18 mouse cellular contexts compared by ENCODE assay signal in genomic region chr8:106133526-106133925, GRCm38 (mm10). TPM values are rescaled to one million over a fixed set of nuclear protein-coding genes. Genes with fewer than 3 reads are reported as not detected.
DNase-seq lines count a peak whose midpoint lies in the region; ATAC-seq and TF ChIP-seq lines count a peak whose summit lies in the region.
"Had no signal": no experiment of that assay in that cellular context is flagged by ENCODE, and none has a peak within 500 bp of the region (broad histone marks: within the 10 kb centered on the region; RNA-seq: fewer than 3 reads in every experiment).

No protein-coding gene starts in this region.

- no peaks in the 10 kb centered on the region for H3K9me3 ChIP-seq in stomach, postnatal 0 days (ENCODE audit: control insufficient read depth, low read length)
- H3K9me3 ChIP-seq in forebrain, embryonic 14.5 days (replicated peaks; ENCODE audit: control insufficient read depth, low read length), result no peaks in the 10 kb centered on the region
- H3K9me3 ChIP-seq: hindbrain, embryonic 15.5 days had no signal

- 54% methylated on average over 13 of the region's 13 CpGs for WGBS in stomach, postnatal 0 days
- 74% methylated on average over 13 of the region's 13 CpGs for WGBS in forebrain, embryonic 14.5 days

- no peak overlapping the region for H3K4me3 ChIP-seq in stomach, postnatal 0 days (ENCODE audit: low read depth, low read length)
- no peak overlapping the region for H3K4me3 ChIP-seq in forebrain, embryonic 14.5 days (ENCODE audit: low read depth, low read length)
- H3K4me3 ChIP-seq: hindbrain, embryonic 15.5 days; myocyte had no signal

- H3K27ac ChIP-seq in stomach, postnatal 0 days (replicated peaks), result peak overlapping the region; percentile 95; the same call in 1 of the 2 replicates
- no peak overlapping the region for H3K27ac ChIP-seq in forebrain, embryonic 14.5 days (ENCODE audit: low read depth, low read length)
- H3K27ac ChIP-seq: hindbrain, embryonic 15.5 days had no signal

- H3K36me3 ChIP-seq in stomach, postnatal 0 days (ENCODE audit: control insufficient read depth, insufficient read depth, low read length), result peaks cover 15% of the 10 kb centered on the region
- H3K36me3 ChIP-seq in forebrain, embryonic 14.5 days (ENCODE audit: control insufficient read depth, insufficient read depth, low read length), result peaks cover 41% of the 10 kb centered on the region

- no peaks in the 10 kb centered on the region for H3K4me1 ChIP-seq in stomach, postnatal 0 days (replicated peaks; ENCODE audit: control insufficient read depth, insufficient read depth)
- H3K4me1 ChIP-seq in forebrain, embryonic 14.5 days (ENCODE audit: control insufficient read depth, insufficient read depth, low read length), result peaks cover 11% of the 10 kb centered on the region

- H3K9ac ChIP-seq in stomach, postnatal 0 days (ENCODE audit: low read length), result no peak overlapping the region
- no peak overlapping the region for H3K9ac ChIP-seq in forebrain, embryonic 14.5 days (ENCODE audit: low read length)
- H3K9ac ChIP-seq: hindbrain, embryonic 15.5 days had no signal

- DNase-seq in kidney, postnatal 10 days, result peak; percentile 24
- DNase-seq in kidney, adult 18-20 months, result no peak
- peak; percentile 42 for DNase-seq in thymus, postnatal 0 days (ENCODE audit: low spot score)
- DNase-seq in thymus, adult 18-20 months, result no peak
- DNase-seq in stomach, postnatal 0 days (ENCODE audit: low spot score), result peak; percentile 55
- no peak for DNase-seq in spleen, postnatal 10 days (ENCODE audit: low spot score in 2 of 2)
- DNase-seq in forebrain, embryonic 14.5 days (ENCODE audit: low spot score), result no peak
- DNase-seq: adrenal gland, adult 2 months; cerebellum, adult 11 months; gastrocnemius, postnatal 14 days; kidney, adult 8-10 months; kidney, postnatal 4 days; midbrain, embryonic 14.5 days; right cerebral cortex, adult 18-20 months had no signal

- TF ChIP-seq CTCF in stomach, postnatal 0 days (IDR thresholded peaks at IDR 0.05; ENCODE audit: low read depth), result no peak

- H3K4me2 ChIP-seq in stomach, postnatal 0 days (replicated peaks; ENCODE audit: low read depth), result 0 out of 2 replicates have a peak overlapping the region, but pooled peaks have one; percentile 14
- H3K4me2 ChIP-seq in forebrain, embryonic 14.5 days (ENCODE audit: low read length), result no peak overlapping the region
- H3K4me2 ChIP-seq: heart, embryonic 11.5 days; hindbrain, embryonic 15.5 days had no signal

- H3K27me3 ChIP-seq in stomach, postnatal 0 days (ENCODE audit: control insufficient read depth, insufficient read depth, low read length), result peaks cover 2% of the 10 kb centered on the region; the same call in 1 of the 2 replicates
- peaks cover 42% of the 10 kb centered on the region for H3K27me3 ChIP-seq in forebrain, embryonic 14.5 days (replicated peaks; ENCODE audit: control insufficient read depth, insufficient read depth, low read length)

- no peak for TF ChIP-seq EP300 in stomach, postnatal 0 days (optimal IDR thresholded peaks at IDR 0.05)

- peak; percentile 29 for ATAC-seq in activated CD4-positive, CD25-positive, alpha-beta regulatory T cell, adult 4 months
- ATAC-seq in stomach, postnatal 0 days (ENCODE audit: low FRiP score, low TSS enrichment), result no peak
- no peak for ATAC-seq in forebrain, embryonic 14.5 days

RNA-seq across cellular contexts. Expression of gene Esrp2, which starts 3.2 kb away (rescaled TPM):
- 8.8 and 9.6 TPM in 2 replicates for polyA plus RNA-seq in thymus, postnatal 0 days (2015; fragmentation: Nextera tagmentation; extraction: Ambion mirVana)
- polyA plus RNA-seq in activated CD4-positive, CD25-positive, alpha-beta regulatory T cell, adult 4 months (2017; shearing (Covaris generic)), result under 1 TPM in 1 of 2 experiments, not detected in 1; 0.20 TPM
- 38.9 and 48.0 TPM in 2 replicates for polyA plus RNA-seq in stomach, postnatal 0 days (2015; fragmentation: Nextera tagmentation; extraction: Ambion mirVana)
- 0.15 TPM in 1 of 2 replicates, not detected in the other for polyA plus RNA-seq in forebrain, embryonic 14.5 days (2014; fragmentation: Nextera tagmentation; extraction: Ambion mirVana)

RNA-seq across cellular contexts. Expression of gene Pla2g15, which starts 16.7 kb away (rescaled TPM):
- 11.0 and 11.7 TPM in 2 replicates for polyA plus RNA-seq in thymus, postnatal 0 days (2015; fragmentation: Nextera tagmentation; extraction: Ambion mirVana)
- polyA plus RNA-seq in activated CD4-positive, CD25-positive, alpha-beta regulatory T cell, adult 4 months (2017; shearing (Covaris generic)), result 1 to 10 TPM; 1.9 to 4.0 TPM
- 5.6 and 5.7 TPM in 2 replicates for polyA plus RNA-seq in stomach, postnatal 0 days (2015; fragmentation: Nextera tagmentation; extraction: Ambion mirVana)
- polyA plus RNA-seq in forebrain, embryonic 14.5 days (2014; fragmentation: Nextera tagmentation; extraction: Ambion mirVana), result 7.8 and 7.9 TPM in 2 replicates

RNA-seq across cellular contexts. Expression of gene Slc7a6, which starts 35.1 kb away (rescaled TPM):
- polyA plus RNA-seq in thymus, postnatal 0 days (2015; fragmentation: Nextera tagmentation; extraction: Ambion mirVana), result 86.2 and 87.1 TPM in 2 replicates
- polyA plus RNA-seq in activated CD4-positive, CD25-positive, alpha-beta regulatory T cell, adult 4 months (2017; shearing (Covaris generic)), result 10 to 100 TPM; 26.2 to 33.6 TPM
- polyA plus RNA-seq in stomach, postnatal 0 days (2015; fragmentation: Nextera tagmentation; extraction: Ambion mirVana), result 24.3 and 25.8 TPM in 2 replicates
- 78.2 and 86.3 TPM in 2 replicates for polyA plus RNA-seq in forebrain, embryonic 14.5 days (2014; fragmentation: Nextera tagmentation; extraction: Ambion mirVana)

Comparison
In these comparisons a context has a peak if more than half of its experiments do, and no peak if none do; other contexts are left out.
1. DNase-seq: peak in kidney, postnatal 10 days (single experiment), thymus, postnatal 0 days (single experiment) and stomach, postnatal 0 days (single experiment); none in kidney, adult 18-20 months (single experiment), thymus, adult 18-20 months (0 of 2), spleen, postnatal 10 days (0 of 2) and forebrain, embryonic 14.5 days (single experiment).